Mouse (Mus musculus) forebrain, embryonic 15.5 days (tissue): ENCODE measurements at regions not wholly inside any gene's neighbourhood (a gene's known extent, or its start where the extent isn't known, plus 50 kb on each side); places are given as distances from the start of the nearest gene placed in this dataset.

Experiments
- ATAC-seq: fragments of 200-750 bp; cut with Nextera tagmentation; replicated peaks from 2 replicates; pipeline ENCODE4 v1.8.0; 2017; ENCODE audit warnings: mild to moderate bottlenecking, moderate TSS enrichment, moderate library complexity
- H3K27ac ChIP-seq: fragments of 300-500 bp; sonication (generic); replicated peaks from 2 replicates; pipeline ENCODE4 v1.5.1; 2015; ENCODE audit warnings: mild to moderate bottlenecking, inconsistent platforms
- H3K27me3 ChIP-seq: fragments of 300-500 bp; sonication (generic); 2 replicates; pipeline ENCODE4 v1.6.1; 2015; ENCODE audit warnings: inconsistent platforms
- H3K36me3 ChIP-seq: fragments of 300-500 bp; sonication (generic); 2 replicates; pipeline ENCODE4 v1.6.1; 2015; ENCODE audit warnings: mild to moderate bottlenecking, inconsistent platforms
- H3K4me1 ChIP-seq: fragments of 300-500 bp; sonication (generic); 2 replicates; pipeline ENCODE4 v1.6.1; 2015; ENCODE audit warnings: inconsistent platforms
- H3K4me2 ChIP-seq: fragments of 300-500 bp; sonication (generic); replicated peaks from 2 replicates; pipeline ENCODE4 v1.6.1; 2015; ENCODE audit warnings: mild to moderate bottlenecking, inconsistent platforms
- H3K4me3 ChIP-seq: fragments of 300-500 bp; sonication (generic); 2 replicates; pipeline ENCODE4 v1.5.1; 2015; ENCODE audit warnings: mild to moderate bottlenecking, inconsistent platforms
- H3K9ac ChIP-seq: fragments of 300-500 bp; sonication (generic); replicated peaks from 2 replicates; pipeline ENCODE4 v1.6.1; 2015; ENCODE audit warnings: mild to moderate bottlenecking, inconsistent platforms
- H3K9me3 ChIP-seq: fragments of 300-500 bp; sonication (generic); 2 replicates; pipeline ENCODE4 v1.6.1; 2016; ENCODE audit warnings: inconsistent platforms
- WGBS: fragments of 180-500 bp; shearing (Covaris S2); methylation state at CpG from one replicate; pipeline ENCODE4 v1.1.7; 2015; ENCODE audit warnings: mixed read lengths; 5-methylcytosine and 5-hydroxymethylcytosine counted together

- H3K36me3 ChIP-seq = no peaks in the 10 kb centered on the region
- H3K9ac ChIP-seq = no peak overlapping the region
- H3K9me3 ChIP-seq = no peaks in the 10 kb centered on the region
- 0 out of 2 replicates have a peak, but pooled peaks cover under 1% of the 10 kb centered on the region for H3K4me1 ChIP-seq
- ATAC-seq = no peak
- H3K27me3 ChIP-seq = no peaks in the 10 kb centered on the region
- H3K27ac ChIP-seq = no peak overlapping the region
- H3K4me3 ChIP-seq = no peak overlapping the region
- WGBS = 4% methylated on average over 5 of the region's 6 CpGs
- no peak overlapping the region for H3K4me2 ChIP-seq
These were observed 169.8 kb downstream of the Kit start for GRCm38 (mm10) chr5:75744475-75745045.

DNA sequence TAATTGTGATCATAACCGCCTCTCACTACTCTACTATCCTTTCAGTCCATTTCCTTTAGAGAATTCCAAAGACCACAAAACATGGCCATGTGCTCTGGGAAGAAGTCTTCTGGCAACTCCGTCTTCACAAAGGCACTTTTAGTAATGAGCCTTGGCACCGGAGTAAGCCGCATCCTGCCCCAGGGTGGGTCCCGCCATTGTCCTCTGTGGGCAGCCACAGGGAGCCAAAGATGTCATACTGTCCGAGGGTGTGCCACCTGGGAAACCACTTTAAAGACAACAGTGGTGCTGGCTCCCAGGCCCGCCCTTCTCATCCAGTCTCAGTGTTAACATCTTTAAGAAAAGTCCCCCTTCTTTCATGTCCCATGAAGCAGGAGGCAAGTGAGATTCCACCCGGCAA is 164.6 kb downstream of the Kit start:
- WGBS = 46% methylated on average over 8 of the region's 8 CpGs

GRCm38 (mm10) chr5:75738445-75738844 is 163.7 kb downstream of the Kit start:
- no peaks in the 10 kb centered on the region for H3K9me3 ChIP-seq
- H3K4me3 ChIP-seq = no peak overlapping the region
- ATAC-seq = no peak
- H3K27me3 ChIP-seq = no peaks in the 10 kb centered on the region
- no peak overlapping the region for H3K27ac ChIP-seq
- H3K4me1 ChIP-seq = peaks cover 5% of the 10 kb centered on the region; the same call in 1 of the 2 replicates
- 69% methylated on average over 2 of the region's 2 CpGs for WGBS
- no peak overlapping the region for H3K9ac ChIP-seq
- H3K36me3 ChIP-seq = no peaks in the 10 kb centered on the region
- H3K4me2 ChIP-seq = no peak overlapping the region

More for the DNA sequence above, 164.6 kb downstream of the Kit start:
- H3K9me3 ChIP-seq = no peaks in the 10 kb centered on the region
- H3K9ac ChIP-seq = no peak overlapping the region
- H3K27me3 ChIP-seq = no peaks in the 10 kb centered on the region
- H3K36me3 ChIP-seq = no peaks in the 10 kb centered on the region
- no peak overlapping the region for H3K27ac ChIP-seq
- ATAC-seq = no peak
- no peak overlapping the region for H3K4me3 ChIP-seq
- no peak overlapping the region for H3K4me2 ChIP-seq
- peaks cover 5% of the 10 kb centered on the region; the same call in 1 of the 2 replicates for H3K4me1 ChIP-seq

- no peaks in the 10 kb centered on the region for H3K36me3 ChIP-seq
- H3K9ac ChIP-seq = no peak overlapping the region
- H3K27ac ChIP-seq = no peak overlapping the region
- H3K4me2 ChIP-seq = no peak overlapping the region
- ATAC-seq = no peak
- 88% methylated on average over 7 of the region's 7 CpGs for WGBS
- peaks cover 5% of the 10 kb centered on the region; the same call in 1 of the 2 replicates for H3K4me1 ChIP-seq
- no peaks in the 10 kb centered on the region for H3K9me3 ChIP-seq
- no peak overlapping the region for H3K4me3 ChIP-seq
- no peaks in the 10 kb centered on the region for H3K27me3 ChIP-seq
These were observed 163.0 kb downstream of the Kit start for GRCm38 (mm10) chr5:75737752-75738151.

- ATAC-seq = no peak
- Histone ChIP-seq H3K9ac (no peak overlapping the region), H3K4me2 (no peak overlapping the region), H3K36me3 (no peaks in the 10 kb centered on the region), H3K9me3 (no peaks in the 10 kb centered on the region), H3K4me3 (no peak overlapping the region), H3K27ac (no peak overlapping the region), H3K27me3 (no peaks in the 10 kb centered on the region), H3K4me1 (peaks cover 5% of the 10 kb centered on the region; the same call in 1 of the 2 replicates)
These were observed 161.6 kb downstream of the Kit start for GRCm38 (mm10) chr5:75736318-75736717.

- Histone ChIP-seq H3K9me3 (no peaks in the 10 kb centered on the region), H3K27ac (no peak overlapping the region), H3K9ac (no peak overlapping the region), H3K36me3 (no peaks in the 10 kb centered on the region), H3K4me2 (no peak overlapping the region), H3K4me1 (peaks cover 3% of the 10 kb centered on the region; the same call in 1 of the 2 replicates), H3K4me3 (no peak overlapping the region), H3K27me3 (no peaks in the 10 kb centered on the region)
- WGBS = 91% methylated on average over 14 of the region's 14 CpGs
- ATAC-seq = no peak
These were observed 159.8 kb downstream of the Kit start for GRCm38 (mm10) chr5:75734508-75734907.

- H3K4me2 ChIP-seq = no peak overlapping the region
- WGBS = 97% methylated on average over 6 of the region's 6 CpGs
These were observed 159.3 kb downstream of the Kit start for GRCm38 (mm10) chr5:75734043-75734442.

GRCm38 (mm10) chr5:75731236-75731635 is 156.5 kb downstream of the Kit start:
- WGBS = 81% methylated on average over 4 of the region's 4 CpGs
- no peaks in the 10 kb centered on the region for H3K9me3 ChIP-seq
- H3K9ac ChIP-seq = no peak overlapping the region
- H3K27ac ChIP-seq = no peak overlapping the region
- ATAC-seq = no peak
- H3K4me2 ChIP-seq = no peak overlapping the region
- no peaks in the 10 kb centered on the region for H3K27me3 ChIP-seq
- no peak overlapping the region for H3K4me3 ChIP-seq
- H3K4me1 ChIP-seq = no peaks in the 10 kb centered on the region
- H3K36me3 ChIP-seq = no peaks in the 10 kb centered on the region

More at GRCm38 (mm10) chr5:75734043-75734442, 159.3 kb downstream of the Kit start:
- Histone ChIP-seq H3K27me3 (no peaks in the 10 kb centered on the region), H3K4me1 (no peaks in the 10 kb centered on the region), H3K27ac (no peak overlapping the region), H3K4me3 (no peak overlapping the region), H3K36me3 (no peaks in the 10 kb centered on the region), H3K9me3 (no peaks in the 10 kb centered on the region), H3K9ac (no peak overlapping the region)
- no peak for ATAC-seq

DNA sequence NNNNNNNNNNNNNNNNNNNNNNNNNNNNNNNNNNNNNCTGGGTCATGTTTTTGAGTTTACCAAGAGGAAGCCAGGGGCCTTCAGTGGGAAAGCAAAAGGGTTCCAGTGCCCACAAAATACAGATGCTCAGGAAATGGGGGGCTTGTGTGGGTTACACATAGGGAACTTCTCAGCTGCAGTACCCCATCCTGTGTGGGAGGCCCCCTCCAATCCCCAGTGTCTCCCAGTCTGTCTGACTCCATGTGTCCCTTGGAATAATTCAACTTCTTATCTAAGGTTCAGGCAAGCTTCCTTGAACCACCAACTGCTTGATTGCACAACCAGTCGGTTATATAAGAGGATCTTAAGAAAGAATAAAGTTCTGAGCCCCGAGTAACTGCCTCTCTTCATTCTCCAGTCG is 156.0 kb downstream of the Kit start:
- ATAC-seq = no peak
- WGBS = 82% methylated on average over 3 of the region's 3 CpGs
- H3K4me2 ChIP-seq = no peak overlapping the region
- H3K9me3 ChIP-seq = no peaks in the 10 kb centered on the region
- H3K36me3 ChIP-seq = no peaks in the 10 kb centered on the region
- no peaks in the 10 kb centered on the region for H3K4me1 ChIP-seq
- no peak overlapping the region for H3K4me3 ChIP-seq
- no peaks in the 10 kb centered on the region for H3K27me3 ChIP-seq
- H3K27ac ChIP-seq = no peak overlapping the region
- no peak overlapping the region for H3K9ac ChIP-seq

DNA sequence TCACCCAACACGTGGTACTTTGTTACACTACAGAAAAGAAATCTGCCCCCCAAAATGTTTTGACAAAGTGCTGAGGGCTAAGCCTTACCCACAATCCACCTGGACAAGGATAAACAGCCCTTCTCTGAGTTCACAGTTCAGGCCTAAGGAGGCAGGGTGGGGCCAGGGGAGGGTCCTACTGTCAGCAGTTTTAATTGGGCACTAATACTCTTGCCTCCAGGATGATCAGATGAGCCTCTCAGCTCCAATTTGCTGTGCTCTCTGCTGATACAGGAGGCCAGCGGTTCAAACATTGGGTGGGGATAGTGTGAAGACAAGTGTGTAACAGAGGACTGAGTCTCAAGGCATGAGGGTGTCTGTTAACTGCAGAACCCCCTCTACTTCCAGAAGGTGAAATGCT is 146.6 kb downstream of the Kit start:
- Histone ChIP-seq H3K9ac (no peak overlapping the region), H3K27me3 (no peaks in the 10 kb centered on the region), H3K4me1 (peaks cover 19% of the 10 kb centered on the region), H3K9me3 (no peaks in the 10 kb centered on the region), H3K4me3 (no peak overlapping the region), H3K27ac (no peak overlapping the region), H3K4me2 (no peak overlapping the region), H3K36me3 (no peaks in the 10 kb centered on the region)
- ATAC-seq = no peak
- WGBS = 80% methylated on average over 2 of the region's 2 CpGs

DNA sequence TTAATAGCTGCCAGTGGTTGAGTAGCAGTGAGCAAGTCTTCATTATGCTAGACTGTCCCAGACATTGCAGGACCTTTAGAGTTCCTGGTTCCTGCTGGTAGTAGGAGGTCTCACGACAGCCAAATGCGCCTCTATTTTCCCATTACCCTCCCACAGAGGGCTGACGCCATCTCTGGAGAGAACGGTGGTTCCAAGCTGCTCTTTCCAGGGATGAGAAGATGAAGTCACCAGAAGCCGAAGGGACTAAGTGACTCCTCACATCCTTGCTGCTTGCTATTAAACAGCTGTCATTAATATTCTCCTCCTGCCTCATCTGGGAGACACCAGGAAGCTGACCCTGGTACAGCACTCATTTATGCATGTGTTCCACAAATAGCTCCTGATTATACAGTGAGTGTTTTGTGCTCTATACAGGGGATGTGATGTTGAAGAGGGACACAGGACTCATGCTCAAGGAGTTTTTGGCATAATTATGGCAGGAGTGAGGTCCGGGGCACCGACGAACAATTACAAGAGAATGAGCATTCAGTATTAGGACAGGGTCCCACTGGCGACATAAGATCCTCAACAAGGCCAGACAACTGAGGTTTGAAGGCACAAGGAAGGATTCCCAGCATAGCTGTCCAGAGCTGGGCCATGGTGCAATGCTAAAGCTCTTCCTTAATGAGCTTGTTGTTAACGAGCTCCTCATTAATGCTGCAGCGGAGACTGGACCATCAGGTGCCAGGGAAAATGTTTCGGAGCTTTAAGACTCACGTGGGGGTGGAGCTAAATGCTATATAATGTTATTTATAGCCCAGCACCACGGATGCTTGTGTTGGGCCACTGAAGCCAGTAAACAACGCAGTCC is 145.6 kb downstream of the Kit start:
- Histone ChIP-seq H3K4me2 (no peak overlapping the region), H3K4me1 (peaks cover 19% of the 10 kb centered on the region), H3K27me3 (no peaks in the 10 kb centered on the region), H3K9me3 (no peaks in the 10 kb centered on the region), H3K36me3 (no peaks in the 10 kb centered on the region), H3K4me3 (no peak overlapping the region), H3K27ac (no peak overlapping the region), H3K9ac (no peak overlapping the region)
- WGBS = 43% methylated on average over 15 of the region's 15 CpGs
- 0 out of 2 replicates have a peak, but pooled peaks have one; percentile 39 for ATAC-seq

DNA sequence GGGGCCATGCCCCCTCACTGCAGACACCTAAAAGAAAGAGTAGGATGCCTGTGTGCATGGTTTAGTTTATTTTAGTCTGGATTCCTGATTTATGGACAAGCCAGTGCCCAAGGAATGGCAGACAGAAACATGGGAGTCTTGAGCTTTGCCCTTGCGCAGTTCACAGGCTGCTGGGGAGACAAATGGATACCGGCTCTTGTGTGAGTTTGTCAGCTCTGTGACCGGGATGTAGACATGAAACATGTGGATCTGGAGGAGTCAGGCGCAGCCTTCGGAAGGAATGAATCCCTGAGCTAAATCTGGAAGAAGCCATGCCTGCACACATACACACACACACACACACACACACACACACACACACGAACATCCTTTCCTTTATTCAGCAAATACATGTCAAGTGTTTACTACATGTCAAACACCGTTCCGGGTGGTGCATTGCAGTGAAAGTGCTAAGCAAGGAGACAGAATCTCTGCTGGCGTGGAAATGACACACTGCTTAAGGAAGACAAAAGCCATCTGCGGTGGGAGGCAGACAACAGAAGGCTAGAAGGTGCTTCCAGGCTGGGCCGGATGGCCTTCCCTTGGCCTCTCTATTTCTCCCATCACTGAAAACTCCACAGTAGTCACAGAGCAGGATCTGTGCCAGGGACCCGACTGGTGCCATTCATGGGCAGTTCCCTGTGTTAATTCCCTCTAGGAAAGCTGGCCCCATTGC is 144.0 kb downstream of the Kit start:
- H3K9ac ChIP-seq = no peak overlapping the region
- H3K4me1 ChIP-seq = peaks cover 19% of the 10 kb centered on the region
- H3K4me2 ChIP-seq = no peak overlapping the region
- WGBS = 61% methylated on average over 12 of the region's 12 CpGs
- ATAC-seq = peak; percentile 69
- H3K9me3 ChIP-seq = no peaks in the 10 kb centered on the region
- H3K27me3 ChIP-seq = no peaks in the 10 kb centered on the region
- H3K4me3 ChIP-seq = no peak overlapping the region
- peak overlapping the region; percentile 17; the same call in 1 of the 2 replicates for H3K27ac ChIP-seq
- no peaks in the 10 kb centered on the region for H3K36me3 ChIP-seq
